Mouse (Mus musculus): Measurements from ENCODE around the gene 1810009A15Rik.

Gene 1810009A15Rik

GRCm38 (mm10) chr19:8921741-8922140 lies 33.1 kb downstream of the 1810009A15Rik start:
- no peak for DNase-seq

GRCm38 (mm10) chr19:8926766-8927165 lies 38.1 kb downstream of the 1810009A15Rik start:
- DNase-seq = no peak

- no peak for DNase-seq
Observed at GRCm38 (mm10) chr19:8927891-8928525, 39.4 kb downstream of the 1810009A15Rik start.

- peak; percentile 66 for DNase-seq
Observed at GRCm38 (mm10) chr19:8928689-8929223, 40.1 kb downstream of the 1810009A15Rik start.

- DNase-seq = peak; percentile 80
Observed at GRCm38 (mm10) chr19:8929224-8930088, 40.8 kb downstream of the 1810009A15Rik start, which contains the start of the genes Rom1 and Eml3. Gene Rom1, minus strand, starts transcription at chr19:8929356. Gene Eml3, plus strand, starts transcription at chr19:8929552.

- no peak for DNase-seq
Observed at GRCm38 (mm10) chr19:8930117-8930516, 41.5 kb downstream of the 1810009A15Rik start.

- no peak for DNase-seq
Observed at GRCm38 (mm10) chr19:8930771-8931170, 42.1 kb downstream of the 1810009A15Rik start.

- DNase-seq = no peak
Observed at GRCm38 (mm10) chr19:8936736-8937135, 48.1 kb downstream of the 1810009A15Rik start.

All from cerebellum, adult 11 months (tissue).